Mouse (Mus musculus): ENCODE data around the gene Galnt10.

DNA sequence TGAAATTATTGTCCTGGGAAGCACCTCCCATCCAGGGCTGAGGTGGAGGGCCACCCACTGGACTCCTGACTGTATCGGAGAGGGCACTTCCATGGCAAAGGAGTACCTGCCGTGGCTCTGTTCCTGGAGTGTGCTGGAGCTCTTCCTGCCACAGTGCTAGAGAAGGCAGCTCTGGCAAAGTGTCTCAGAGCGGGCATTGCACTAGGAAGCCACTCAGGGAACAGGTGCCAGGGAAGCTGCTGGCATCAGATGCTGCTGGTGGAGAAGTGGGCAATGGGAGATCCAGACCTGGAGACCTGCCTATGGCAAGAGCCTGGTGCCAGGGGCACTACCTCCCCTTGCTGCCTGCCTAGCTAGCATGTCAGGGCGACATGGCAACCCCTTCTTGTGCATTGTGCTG lies 17.0 kb downstream of the Galnt10 start:
- no peak for TF ChIP-seq CTCF (IDR thresholded peaks at IDR 0.05)
- no peak for TF ChIP-seq EP300 (IDR thresholded peaks at IDR 0.05; ENCODE audit: insufficient read depth, low read depth, low read length)

Data from heart, adult 2 months (tissue).